Mouse (Mus musculus) small intestine, adult 2 months (tissue): ENCODE results near the gene Mrrf. TPM values are rescaled to one million over a fixed set of nuclear protein-coding genes. Genes with fewer than 3 reads are reported as not detected.

Experiments
- H3K27ac ChIP-seq: fragments of 200-500 bp; 2 replicates; pipeline ENCODE4 v1.5.1; 2012; ENCODE audit warnings: low read depth, low read length, control low read depth, inconsistent platforms; ENCODE audit not compliant: insufficient read depth
- H3K27me3 ChIP-seq: fragments of 200-500 bp; 2 replicates; pipeline ENCODE4 v1.6.1; 2012; ENCODE audit warnings: mild to moderate bottlenecking, moderate library complexity, low read length, inconsistent platforms; ENCODE audit not compliant: control insufficient read depth, insufficient read depth
- H3K36me3 ChIP-seq: fragments of 200-500 bp; 2 replicates; pipeline ENCODE4 v1.6.1; 2012; ENCODE audit warnings: mild to moderate bottlenecking, low read length, control low read depth, inconsistent platforms; ENCODE audit not compliant: control insufficient read depth, insufficient read depth
- H3K4me1 ChIP-seq: fragments of 200-500 bp; 2 replicates; pipeline ENCODE4 v1.6.1; 2012; ENCODE audit warnings: low read length, inconsistent platforms, mixed read lengths; ENCODE audit not compliant: control insufficient read depth, insufficient read depth, insufficient read length
- H3K4me3 ChIP-seq: fragments of 200-500 bp; 2 replicates; pipeline ENCODE4 v1.5.1; 2012; ENCODE audit warnings: low read depth, mild to moderate bottlenecking, control low read depth, inconsistent platforms, low read length, moderate library complexity
- CTCF ChIP-seq: fragments of 200-500 bp; IDR thresholded peaks from 2 replicates; pipeline ENCODE4 v1.5.1; 2012; ENCODE audit warnings: low read depth, mild to moderate bottlenecking, control low read depth, inconsistent platforms, low read length, moderate library complexity, mixed read lengths; ENCODE audit not compliant: insufficient replicate concordance, insufficient read length; ENCODE audit errors: extremely low read depth
- POLR2A ChIP-seq: fragments of 200-500 bp; IDR thresholded peaks from 2 replicates; pipeline ENCODE4 v1.6.1; 2012; ENCODE audit warnings: low read depth, mild to moderate bottlenecking, control low read depth, inconsistent platforms, low read length, moderate library complexity
- WGBS: fragments of 180-500 bp; shearing (Covaris S2); methylation state at CpG from one replicate; pipeline ENCODE4 v1.1.7; 2018; 5-methylcytosine and 5-hydroxymethylcytosine counted together
- polyA plus RNA-seq: library from polyadenylated mRNA; depleted of rRNA; stranded (reverse); fragments of >200 nt; gene quantifications from 2 replicates; pipeline ENCODE4 v1.2.3, GENCODE M21; 2012

Mrrf gene
- polyA plus RNA-seq, 1 experiment = 18.0 TPM

DNA sequence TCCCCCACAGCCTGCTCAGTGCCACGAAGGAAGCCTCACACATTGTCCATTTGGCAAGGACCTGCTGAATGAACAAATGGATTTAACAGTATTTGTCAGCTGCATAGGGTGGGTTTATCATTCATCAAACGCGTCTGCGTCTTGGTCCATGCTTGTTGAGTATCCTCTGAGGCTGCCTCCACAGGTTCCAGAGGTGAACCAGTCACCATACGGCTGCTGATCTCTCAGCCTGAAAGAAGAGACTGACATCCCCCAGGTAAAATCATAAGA lies 66.4 kb downstream of the Mrrf start:
- H3K4me1 ChIP-seq = peaks cover 3% of the 10 kb centered on the region
- H3K4me3 ChIP-seq = no peak overlapping the region
- no peak for TF ChIP-seq POLR2A
- no peak for TF ChIP-seq CTCF
- 19% methylated on average over 5 of the region's 5 CpGs for WGBS
- no peaks in the 10 kb centered on the region for H3K36me3 ChIP-seq
- H3K27me3 ChIP-seq = peaks cover 17% of the 10 kb centered on the region
- no peak overlapping the region for H3K27ac ChIP-seq

- TF ChIP-seq CTCF (no peak), POLR2A (no peak)
- 3% methylated on average over 39 of the region's 39 CpGs for WGBS
- H3K27ac ChIP-seq = no peak overlapping the region
- no peaks in the 10 kb centered on the region for H3K36me3 ChIP-seq
- H3K4me3 ChIP-seq = peak overlapping the region; percentile 29
- H3K4me1 ChIP-seq = peaks cover 3% of the 10 kb centered on the region
- peaks cover 17% of the 10 kb centered on the region for H3K27me3 ChIP-seq
Measured at GRCm38 (mm10) chr2:36203011-36203825, 67.0 kb downstream of the Mrrf start.

GRCm38 (mm10) chr2:36204595-36204994 lies 68.4 kb downstream of the Mrrf start:
- no peak overlapping the region for H3K27ac ChIP-seq
- WGBS = 80% methylated on average over 4 of the region's 4 CpGs

DNA sequence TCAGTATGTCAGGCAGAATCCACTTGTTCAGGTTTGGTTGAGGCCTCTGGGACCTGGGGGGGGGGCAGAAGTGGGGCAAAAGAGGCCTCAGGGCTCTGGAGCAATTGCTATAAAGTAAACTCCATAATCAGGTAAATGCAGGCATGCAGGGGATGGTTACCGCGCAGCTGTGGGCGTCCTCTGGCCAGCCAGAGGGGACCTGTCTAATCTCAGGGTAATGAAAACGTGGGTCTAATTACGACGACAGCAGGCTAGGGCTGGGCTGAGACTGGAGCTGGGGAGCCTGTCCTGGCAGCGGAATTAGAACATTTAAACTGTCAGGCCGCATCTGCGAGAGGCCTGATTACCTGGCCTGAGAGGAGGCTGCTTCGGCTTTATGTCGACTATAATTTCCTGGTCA lies 70.9 kb downstream of the Mrrf start:
- Histone ChIP-seq H3K4me1 (peaks cover 3% of the 10 kb centered on the region), H3K4me3 (no peak overlapping the region), H3K27ac (no peak overlapping the region), H3K36me3 (no peaks in the 10 kb centered on the region), H3K27me3 (peaks cover 30% of the 10 kb centered on the region)
- TF ChIP-seq CTCF = no peak
- TF ChIP-seq POLR2A = no peak
- WGBS = 72% methylated on average over 11 of the region's 11 CpGs

More at GRCm38 (mm10) chr2:36204595-36204994, 68.4 kb downstream of the Mrrf start:
- TF ChIP-seq POLR2A = no peak
- no peak for TF ChIP-seq CTCF
- H3K36me3 ChIP-seq = no peaks in the 10 kb centered on the region
- no peak overlapping the region for H3K4me3 ChIP-seq
- peaks cover 3% of the 10 kb centered on the region for H3K4me1 ChIP-seq
- H3K27me3 ChIP-seq = peaks cover 17% of the 10 kb centered on the region

GRCm38 (mm10) chr2:36210796-36211195 lies 74.6 kb downstream of the Mrrf start:
- Histone ChIP-seq H3K4me1 (peaks cover 3% of the 10 kb centered on the region; the same call in 1 of the 2 replicates), H3K4me3 (no peak overlapping the region), H3K27me3 (peaks cover 13% of the 10 kb centered on the region), H3K36me3 (no peaks in the 10 kb centered on the region), H3K27ac (no peak overlapping the region)
- no peak for TF ChIP-seq CTCF
- no peak for TF ChIP-seq POLR2A
- 6% methylated on average over 34 of the region's 34 CpGs for WGBS

GRCm38 (mm10) chr2:36211785-36212184 lies 75.6 kb downstream of the Mrrf start:
- Histone ChIP-seq H3K27ac (no peak overlapping the region), H3K4me1 (peaks cover 5% of the 10 kb centered on the region; the same call in 1 of the 2 replicates), H3K4me3 (no peak overlapping the region), H3K36me3 (no peaks in the 10 kb centered on the region), H3K27me3 (peaks cover 13% of the 10 kb centered on the region)
- no peak for TF ChIP-seq CTCF
- no peak for TF ChIP-seq POLR2A
- WGBS = 71% methylated on average over 7 of the region's 7 CpGs

GRCm38 (mm10) chr2:36213108-36213507 lies 76.9 kb downstream of the Mrrf start:
- Histone ChIP-seq H3K36me3 (no peaks in the 10 kb centered on the region), H3K27ac (no peak overlapping the region), H3K27me3 (peaks cover 13% of the 10 kb centered on the region), H3K4me3 (no peak overlapping the region), H3K4me1 (peaks cover 12% of the 10 kb centered on the region)
- WGBS = 26% methylated on average over 7 of the region's 7 CpGs
- TF ChIP-seq CTCF (no peak), POLR2A (no peak)
